Mouse (Mus musculus) thymus, adult 2 months (tissue): ENCODE data around the gene Panx1.

Experiments used
- CTCF ChIP-seq: fragments of 200-500 bp; IDR thresholded peaks from 2 replicates; pipeline ENCODE4 v1.5.1; 2012; ENCODE audit warnings: mild to moderate bottlenecking, control low read depth, low read length, moderate library complexity, borderline replicate concordance; ENCODE audit not compliant: control insufficient read depth, poor library complexity, insufficient read depth; ENCODE audit errors: extremely low read depth
- POLR2A ChIP-seq: fragments of 200-500 bp; IDR thresholded peaks from 2 replicates; pipeline ENCODE4 v1.6.1; 2012; ENCODE audit warnings: mild to moderate bottlenecking, low read length, control low read depth, moderate library complexity; ENCODE audit not compliant: control insufficient read depth, poor library complexity, insufficient read depth; ENCODE audit errors: extremely low read depth

DNA sequence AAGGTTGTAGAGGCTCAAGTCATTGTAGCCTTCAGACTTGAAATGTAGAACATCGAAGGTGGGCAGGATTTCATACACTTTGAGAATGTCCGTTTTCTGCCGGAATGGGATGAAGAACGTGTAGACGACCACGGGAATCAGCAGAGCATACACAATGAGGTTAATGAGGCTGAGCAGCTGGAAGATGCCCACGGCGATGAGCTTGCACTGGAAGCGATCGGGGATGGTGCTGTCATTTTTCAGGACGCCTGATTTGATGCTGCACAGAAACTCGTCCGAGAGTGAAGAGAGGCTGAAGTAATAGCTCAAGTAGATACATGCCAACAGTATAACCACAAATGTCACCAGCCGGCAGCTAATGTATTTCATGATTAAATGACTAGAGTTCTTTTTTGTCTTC, 37.7 kb downstream of the Panx1 start:
- TF ChIP-seq POLR2A (no peak), CTCF (no peak)
